Mouse (Mus musculus) neural tube, embryonic 14.5 days (tissue): Measurements from ENCODE around the gene Gm28308. TPM values are rescaled to one million over a fixed set of nuclear protein-coding genes. Genes with fewer than 3 reads are reported as not detected.

Experiments used
- ATAC-seq: fragments of 200-750 bp; cut with Nextera tagmentation; 2 replicates; pipeline ENCODE4 v1.8.0; 2017; ENCODE audit warnings: low read depth, mild to moderate bottlenecking, moderate TSS enrichment, moderate library complexity
- H3K27ac ChIP-seq: fragments of 300-500 bp; sonication (generic); 2 replicates; pipeline ENCODE4 v1.5.1; 2014; ENCODE audit warnings: low read depth, mild to moderate bottlenecking, control low read depth, low read length, moderate library complexity, mixed read lengths
- H3K27me3 ChIP-seq: fragments of 300-500 bp; sonication (generic); 2 replicates; pipeline ENCODE4 v1.6.1; 2014; ENCODE audit warnings: low read length; ENCODE audit not compliant: control insufficient read depth, insufficient read depth
- H3K36me3 ChIP-seq: fragments of 300-500 bp; sonication (generic); 2 replicates; pipeline ENCODE4 v1.6.1; 2014; ENCODE audit warnings: low read length, mixed read lengths; ENCODE audit not compliant: control insufficient read depth, insufficient read depth
- H3K4me1 ChIP-seq: fragments of 300-500 bp; sonication (generic); 2 replicates; pipeline ENCODE4 v1.6.1; 2014; ENCODE audit warnings: low read length; ENCODE audit not compliant: control insufficient read depth, insufficient read depth
- H3K4me2 ChIP-seq: fragments of 300-500 bp; sonication (generic); 2 replicates; pipeline ENCODE4 v1.6.1; 2014; ENCODE audit warnings: mild to moderate bottlenecking, low read depth, low read length, control low read depth
- H3K4me3 ChIP-seq: fragments of 300-500 bp; sonication (generic); 2 replicates; pipeline ENCODE4 v1.5.1; 2014; ENCODE audit warnings: low read depth, low read length, control low read depth, mixed read lengths
- H3K9ac ChIP-seq: fragments of 300-500 bp; sonication (generic); replicated peaks from 2 replicates; pipeline ENCODE4 v1.6.1; 2014; ENCODE audit warnings: low read depth, mild to moderate bottlenecking, control low read depth, low read length, mixed read lengths
- H3K9me3 ChIP-seq: fragments of 300-500 bp; sonication (generic); 2 replicates; pipeline ENCODE4 v1.6.1; 2016; ENCODE audit warnings: low read length; ENCODE audit not compliant: control insufficient read depth
- WGBS: fragments of 180-500 bp; shearing (Covaris S2); extraction: QIAGEN DNeasy Blood & Tissue Kit; methylation state at CpG from one replicate; pipeline ENCODE4 v1.1.7; 2014; 5-methylcytosine and 5-hydroxymethylcytosine counted together
- polyA plus RNA-seq: library from polyadenylated mRNA; unstranded; fragments of >200 nt; fragmentation: Nextera tagmentation; extraction: Ambion mirVana; gene quantifications from 2 replicates; pipeline ENCODE4 v1.2.1, GENCODE M21; 2014

The Gm28308 gene
- polyA plus RNA-seq, 1 experiment from 2014 or later = 4.2 TPM

DNA sequence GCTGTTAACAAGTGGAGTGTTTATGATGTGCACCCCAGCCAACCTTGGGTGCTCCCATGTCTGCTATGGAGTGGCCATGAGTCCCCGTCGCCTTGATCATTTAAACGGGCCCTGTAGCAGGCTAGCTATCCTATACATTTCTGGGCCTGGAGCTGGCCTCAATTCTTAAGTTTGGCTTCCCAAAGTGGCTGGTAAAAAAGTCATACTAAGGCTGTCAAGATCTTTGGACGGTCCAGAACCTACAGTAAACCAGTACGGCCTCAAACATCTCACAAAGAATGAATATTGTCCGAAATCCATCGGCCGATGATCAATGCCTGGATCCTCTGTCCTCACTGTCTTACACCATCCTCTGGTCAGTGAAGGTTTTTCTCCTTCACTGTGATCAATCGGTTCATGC, 22.1 kb upstream of the Gm28308 start:
- H3K9ac ChIP-seq = peak overlapping the region; percentile 92; the same call in 1 of the 2 replicates
- peak; percentile 7 for ATAC-seq
- H3K4me3 ChIP-seq = peak overlapping the region; percentile 57
- H3K4me1 ChIP-seq = peaks cover 3% of the 10 kb centered on the region; the same call in 1 of the 2 replicates
- peak overlapping the region; percentile 57 for H3K27ac ChIP-seq
- no peaks in the 10 kb centered on the region for H3K9me3 ChIP-seq
- no peaks in the 10 kb centered on the region for H3K27me3 ChIP-seq
- H3K36me3 ChIP-seq = no peaks in the 10 kb centered on the region
- H3K4me2 ChIP-seq = peak overlapping the region; percentile 90
- WGBS = 26% methylated on average over 9 of the region's 9 CpGs

DNA sequence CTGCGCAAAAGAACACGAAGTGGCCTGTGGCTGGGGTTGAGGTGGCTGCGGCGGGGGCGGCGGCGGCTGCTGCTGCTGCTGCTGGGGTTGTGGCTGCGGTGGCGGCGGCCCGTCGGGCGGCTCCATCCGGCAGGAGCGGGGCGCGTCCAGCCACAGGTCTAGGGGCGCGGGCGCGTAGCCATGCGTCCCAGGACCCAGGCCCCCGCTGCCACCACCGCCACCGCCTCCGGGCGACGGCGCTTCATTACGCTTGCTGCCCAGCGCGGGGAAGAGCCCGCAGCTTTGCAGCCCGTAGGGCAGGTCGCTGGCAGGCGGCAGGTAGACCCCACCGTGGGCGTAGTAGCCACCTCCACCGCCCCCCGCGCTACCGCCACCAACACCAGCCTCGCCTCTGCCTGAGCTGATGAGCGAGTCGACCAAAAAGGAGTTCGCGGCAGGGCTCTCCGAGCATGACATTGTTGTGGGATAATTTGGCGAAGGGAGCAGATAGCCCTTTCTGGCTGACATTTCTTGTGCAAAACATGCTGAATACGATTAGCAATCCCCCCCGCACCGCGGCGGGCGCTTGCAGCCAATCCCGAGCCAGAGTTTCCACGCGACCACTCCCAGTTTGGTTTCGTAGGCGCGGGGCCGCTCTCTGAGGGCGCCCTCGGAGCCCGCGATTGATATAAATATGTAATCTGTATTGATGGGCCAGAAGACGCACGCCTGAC, 21.4 kb upstream of the Gm28308 start:
- Histone ChIP-seq H3K36me3 (no peaks in the 10 kb centered on the region), H3K4me3 (peak overlapping the region; percentile 57), H3K27me3 (no peaks in the 10 kb centered on the region), H3K4me2 (peak overlapping the region; percentile 90), H3K9me3 (no peaks in the 10 kb centered on the region), H3K9ac (peak overlapping the region; percentile 92), H3K27ac (peak overlapping the region; percentile 94), H3K4me1 (peaks cover 3% of the 10 kb centered on the region; the same call in 1 of the 2 replicates)
- under 1% methylated on average over 62 of the region's 68 CpGs for WGBS
- ATAC-seq = peak; percentile 75

DNA sequence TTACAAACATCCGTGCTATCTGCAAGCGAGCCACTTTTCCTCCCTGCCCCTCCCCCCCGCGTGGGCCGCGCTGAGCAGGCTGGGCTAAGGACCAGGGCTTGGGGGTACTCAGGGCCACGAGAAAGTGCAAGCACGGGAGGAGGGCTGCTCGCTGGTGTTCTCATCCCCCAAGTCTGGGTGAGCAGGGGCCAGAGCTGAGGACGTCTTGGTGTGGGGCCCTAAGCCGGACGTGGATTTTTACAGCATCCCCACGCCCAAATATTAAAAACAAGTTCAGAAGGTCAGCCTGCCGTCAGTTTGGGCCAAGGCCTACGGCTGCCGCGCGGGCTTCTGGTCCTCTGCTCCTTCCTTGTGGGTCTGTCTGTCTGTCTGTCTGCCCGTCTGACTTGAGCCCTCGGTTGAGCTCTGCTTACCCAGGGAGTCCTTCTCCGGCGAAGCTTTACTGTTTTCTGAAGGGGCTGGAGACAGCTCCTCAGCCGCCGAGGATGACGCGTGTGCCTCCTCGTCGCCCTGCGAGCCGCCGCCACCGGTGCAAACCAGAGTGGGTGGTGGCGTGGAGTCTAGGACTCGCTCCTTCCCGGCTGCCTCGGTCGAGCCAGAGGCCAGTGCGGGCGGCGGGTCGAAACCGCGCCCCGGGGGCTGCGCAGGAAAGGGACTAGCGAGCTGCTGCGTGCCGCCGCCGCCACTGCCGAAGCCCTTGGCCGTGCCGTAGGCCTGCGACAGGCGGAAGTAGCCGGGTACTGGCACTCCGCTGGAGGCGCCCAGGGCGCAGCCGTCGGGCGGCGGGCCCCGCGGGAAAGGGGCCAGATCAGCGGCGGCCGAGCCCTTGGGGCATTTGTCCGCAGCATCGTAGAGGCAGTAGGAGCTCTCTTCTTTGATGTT, 20.6 kb upstream of the Gm28308 start:
- peak; percentile 31; the same call in 1 of the 2 replicates for ATAC-seq
- H3K9me3 ChIP-seq = no peaks in the 10 kb centered on the region
- peak overlapping the region; percentile 57 for H3K4me3 ChIP-seq
- H3K27ac ChIP-seq = peak overlapping the region; percentile 94
- H3K4me2 ChIP-seq = peak overlapping the region; percentile 90
- peak overlapping the region; percentile 92 for H3K9ac ChIP-seq
- H3K36me3 ChIP-seq = no peaks in the 10 kb centered on the region
- peaks cover 4% of the 10 kb centered on the region for H3K4me1 ChIP-seq
- WGBS = under 1% methylated on average over 64 of the region's 70 CpGs
- H3K27me3 ChIP-seq = no peaks in the 10 kb centered on the region

DNA sequence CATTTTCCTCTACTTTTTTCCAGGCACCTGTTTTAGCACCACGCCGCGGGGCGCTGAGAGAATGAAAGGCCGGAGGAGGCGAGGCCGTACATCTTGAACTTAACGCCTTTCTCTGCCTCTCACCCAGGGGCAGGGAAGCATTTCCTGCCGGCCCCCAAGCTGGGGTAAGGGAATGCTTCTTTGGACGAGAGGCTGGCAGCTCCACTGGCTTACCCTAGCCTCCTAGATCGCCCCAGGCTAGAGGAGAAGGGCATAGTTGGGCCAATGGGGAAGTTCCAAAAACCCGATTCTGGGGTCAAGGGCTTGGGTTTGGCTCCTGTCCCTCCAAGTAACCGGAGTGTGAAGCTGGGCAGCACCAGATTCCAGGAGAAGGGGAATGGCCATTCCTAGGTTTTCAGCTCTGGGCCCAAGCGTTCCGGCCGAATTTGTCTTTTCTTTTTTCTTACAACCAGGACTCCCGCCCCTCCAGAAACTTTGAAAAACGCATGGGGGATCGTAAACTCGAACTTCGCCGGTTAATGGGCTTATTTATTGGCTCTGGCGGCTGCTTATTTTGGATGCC, 19.9 kb upstream of the Gm28308 start:
- peak overlapping the region; percentile 94 for H3K27ac ChIP-seq
- no peaks in the 10 kb centered on the region for H3K9me3 ChIP-seq
- H3K4me2 ChIP-seq = peak overlapping the region; percentile 90
- H3K4me1 ChIP-seq = peaks cover 9% of the 10 kb centered on the region
- H3K27me3 ChIP-seq = no peaks in the 10 kb centered on the region
- ATAC-seq = no peak
- 2% methylated on average over 23 of the region's 23 CpGs for WGBS
- H3K9ac ChIP-seq = peak overlapping the region; percentile 92
- H3K36me3 ChIP-seq = no peaks in the 10 kb centered on the region
- H3K4me3 ChIP-seq = peak overlapping the region; percentile 57

DNA sequence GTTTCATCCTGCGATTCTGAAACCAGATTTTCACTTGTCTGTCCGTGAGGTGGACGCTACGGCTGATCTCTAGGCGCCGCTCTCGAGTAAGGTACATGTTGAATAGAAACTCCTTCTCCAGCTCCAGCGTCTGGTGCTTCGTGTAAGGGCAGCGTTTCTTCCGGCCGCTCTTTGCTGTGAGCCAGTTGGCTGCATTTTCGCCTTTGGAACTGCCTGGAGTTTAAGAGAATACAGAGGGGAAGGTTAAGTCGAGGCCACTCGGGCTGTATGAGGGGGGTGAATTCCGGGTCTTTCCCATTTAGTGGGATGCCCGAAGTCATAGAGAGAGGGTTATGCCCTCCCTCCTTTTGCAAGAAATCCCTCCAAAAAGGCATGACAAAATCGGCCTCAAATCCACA, 19.4 kb upstream of the Gm28308 start:
- H3K27ac ChIP-seq = peak overlapping the region; percentile 94
- peaks cover 13% of the 10 kb centered on the region for H3K4me1 ChIP-seq
- 1% methylated on average over 18 of the region's 18 CpGs for WGBS
- no peaks in the 10 kb centered on the region for H3K27me3 ChIP-seq
- peak overlapping the region; percentile 92 for H3K9ac ChIP-seq
- peak overlapping the region; percentile 57 for H3K4me3 ChIP-seq
- no peaks in the 10 kb centered on the region for H3K36me3 ChIP-seq
- no peaks in the 10 kb centered on the region for H3K9me3 ChIP-seq
- H3K4me2 ChIP-seq = peak overlapping the region; percentile 90
- no peak for ATAC-seq

DNA sequence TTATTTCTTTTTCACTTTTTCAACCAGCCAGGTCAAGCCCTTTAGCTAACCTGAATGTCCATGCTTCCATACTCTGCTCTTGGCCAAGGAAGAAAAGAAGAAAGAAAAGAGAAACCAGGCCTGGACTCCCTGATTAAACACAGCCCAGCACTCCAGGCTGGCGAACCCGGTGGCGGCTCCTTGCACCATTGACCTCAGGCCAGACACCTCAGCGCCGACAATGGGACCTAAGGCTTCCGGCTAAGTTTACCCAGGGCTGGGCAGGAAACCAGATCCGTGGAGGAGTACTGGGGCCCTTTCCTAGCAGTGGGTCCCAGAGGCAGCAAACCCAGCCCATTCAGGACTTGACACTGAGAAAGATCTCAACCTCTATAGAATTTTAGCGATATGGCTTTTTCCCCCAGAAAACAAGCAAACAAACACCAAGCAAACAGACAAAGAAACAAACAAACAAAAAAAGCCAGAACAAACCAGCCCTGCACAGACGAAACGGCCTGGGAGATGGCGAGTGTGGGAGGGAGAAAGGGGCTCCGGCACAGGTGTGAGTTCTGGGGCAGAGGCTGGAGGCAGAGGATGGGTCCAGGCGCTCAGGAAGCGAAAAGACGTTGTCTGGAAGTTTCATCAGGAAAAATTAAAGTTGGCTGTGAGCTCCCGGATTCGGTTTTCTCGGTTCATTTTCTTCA, 18.9 kb upstream of the Gm28308 start:
- H3K4me1 ChIP-seq = peaks cover 14% of the 10 kb centered on the region
- peak overlapping the region; percentile 90 for H3K4me2 ChIP-seq
- H3K36me3 ChIP-seq = no peaks in the 10 kb centered on the region
- H3K9me3 ChIP-seq = no peaks in the 10 kb centered on the region
- ATAC-seq = no peak
- no peaks in the 10 kb centered on the region for H3K27me3 ChIP-seq
- 2% methylated on average over 18 of the region's 18 CpGs for whole genome bisulfite sequencing
- H3K4me3 ChIP-seq = peak overlapping the region; percentile 57
- H3K9ac ChIP-seq = peak overlapping the region; percentile 92
- H3K27ac ChIP-seq = peak overlapping the region; percentile 94

DNA sequence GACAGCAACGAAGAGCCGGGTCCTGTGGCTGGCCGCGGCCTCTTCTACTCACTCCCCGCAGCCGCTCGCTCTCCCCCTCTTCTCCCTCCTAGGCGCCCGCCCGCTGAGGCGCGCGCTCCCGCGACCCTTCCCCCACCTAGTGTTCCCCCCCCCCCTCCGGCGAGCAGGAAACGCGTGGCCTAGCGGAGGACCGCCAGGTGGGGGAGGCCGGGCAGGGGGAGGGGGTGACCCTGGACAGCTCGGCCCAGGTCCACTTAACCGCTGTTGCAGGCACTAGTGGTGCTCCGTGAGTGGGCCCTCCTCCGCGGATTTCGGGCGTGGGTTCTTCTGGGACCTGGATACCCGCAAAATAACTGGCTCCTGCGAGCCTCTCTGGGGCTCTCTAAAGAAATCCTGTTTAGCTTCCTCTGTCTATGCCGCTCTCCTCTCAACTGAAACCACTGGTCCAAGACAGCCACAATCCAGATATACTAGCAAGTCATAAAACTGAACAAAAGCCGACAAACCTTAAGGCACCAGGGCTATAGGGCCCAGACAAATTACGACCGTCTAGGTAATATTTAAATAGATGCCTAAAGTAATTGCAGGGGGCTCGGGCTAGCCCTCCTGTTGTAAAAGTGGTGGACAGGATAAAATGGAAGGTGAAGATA, 17.5 kb upstream of the Gm28308 start, which contains the start of gene Hoxa9:
TSS of gene Hoxa9 (minus strand) at position 574 of the 650 bp plus-strand sequence.
- WGBS = under 1% methylated on average over 28 of the region's 36 CpGs
- H3K4me3 ChIP-seq = peak within 1 kb of the TSS; percentile 57
- peak; percentile 13; the same call in 1 of the 2 replicates for ATAC-seq

More for the DNA sequence above, 17.5 kb upstream of the Gm28308 start, which contains the start of gene Hoxa9:
- peak within 1 kb of the TSS; percentile 97 for H3K27ac ChIP-seq
- peaks cover 18% of the 10 kb centered on the region for H3K4me1 ChIP-seq
- H3K27me3 ChIP-seq = no peaks in the 10 kb centered on the region
- H3K4me2 ChIP-seq = peak within 1 kb of the TSS; percentile 90
- H3K9me3 ChIP-seq = no peaks in the 10 kb centered on the region
- H3K9ac ChIP-seq = peak within 1 kb of the TSS; percentile 94
- no peaks in the 10 kb centered on the region for H3K36me3 ChIP-seq
